Mouse (Mus musculus): Measurements from ENCODE around the gene Zfp217.
"Not testable (repeated sequence)": the region's sequence is repeated elsewhere in the genome, so short reads cannot be mapped to it uniquely, and the experiment has no call there.

Zfp217 gene

DNA sequence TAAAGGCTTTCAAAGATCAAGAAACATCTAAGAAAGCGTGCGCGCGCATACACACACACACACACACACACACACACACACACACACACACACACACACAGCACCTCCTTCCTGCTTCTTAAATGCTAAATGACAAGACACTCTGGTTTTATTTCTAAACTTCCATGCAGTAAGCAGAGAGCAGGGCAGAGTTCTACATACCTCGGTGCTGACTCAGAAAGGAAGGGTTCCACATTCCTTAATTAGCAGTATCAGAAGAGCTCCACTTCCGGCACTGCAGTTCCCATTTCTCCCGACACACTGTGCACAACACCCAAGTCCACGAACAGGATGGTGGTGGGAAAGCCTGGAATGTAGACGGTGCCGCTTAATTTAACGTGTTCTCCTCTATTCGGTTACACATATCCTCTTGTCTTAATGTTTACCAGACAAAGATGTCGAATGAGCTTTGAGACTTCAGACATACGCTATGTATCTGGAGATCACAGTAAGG lies at the start of gene Zfp217:
Zfp217 (minus strand) TSS at position 443 of the 493 bp plus-strand sequence.
- peak; percentile 57 for DNase-seq (ENCODE audit: low read depth)

- peak; percentile 66 for DNase-seq (ENCODE audit: low read depth)
Measured at GRCm38 (mm10) chr2:170195542-170196089, 47.7 kb upstream of the Zfp217 start.

DNA sequence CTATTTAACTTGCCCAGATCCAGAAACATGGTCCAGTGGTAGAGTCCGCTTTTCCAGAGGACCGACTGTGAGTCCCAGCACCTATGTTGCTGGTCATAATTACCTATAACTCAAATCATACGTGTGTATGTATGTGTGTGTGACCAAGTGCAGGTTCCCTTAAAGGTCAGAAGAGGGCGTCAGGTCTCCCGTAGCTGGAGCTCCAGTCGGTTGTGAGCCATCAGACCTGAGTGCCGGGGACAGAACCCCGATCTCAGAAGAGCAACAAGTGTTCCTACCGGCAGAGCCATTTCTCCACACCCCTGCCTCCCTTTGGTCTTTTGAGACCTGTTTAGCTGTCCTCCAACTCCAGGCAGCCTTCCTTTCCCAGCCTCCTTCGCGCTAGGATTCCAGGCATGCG lies 46.9 kb upstream of the Zfp217 start:
- DNase-seq (ENCODE audit: low read depth) = no peak

GRCm38 (mm10) chr2:170193850-170194249 lies 45.9 kb upstream of the Zfp217 start:
- DNase-seq (ENCODE audit: low read depth) = peak; percentile 79

- peak; percentile 98 for DNase-seq (ENCODE audit: low read depth)
Measured at GRCm38 (mm10) chr2:170193211-170193610, 45.3 kb upstream of the Zfp217 start.

- DNase-seq (ENCODE audit: low read depth) = peak; percentile 92
Measured at GRCm38 (mm10) chr2:170192731-170193149, 44.8 kb upstream of the Zfp217 start.

DNA sequence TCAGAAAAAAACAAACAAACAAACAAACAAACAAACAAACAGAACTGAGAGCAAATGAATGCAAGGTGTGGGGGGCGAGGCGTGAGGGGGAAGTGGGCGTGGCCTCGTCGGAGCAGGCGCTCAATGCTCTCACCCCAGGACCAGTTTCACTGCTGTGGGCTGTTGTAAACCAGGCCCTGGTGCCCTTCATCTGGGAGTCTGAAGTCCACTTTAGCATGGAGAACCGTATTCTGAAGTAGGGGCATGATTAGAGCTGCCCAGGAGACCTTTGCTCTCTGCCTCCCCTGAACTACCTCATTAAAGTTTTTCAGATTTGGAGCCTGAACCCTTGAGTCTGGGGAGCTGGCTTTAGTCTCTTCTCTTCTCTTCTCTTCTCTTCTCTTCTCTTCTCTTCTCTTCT lies 40.8 kb upstream of the Zfp217 start:
- no peak for DNase-seq (ENCODE audit: low read depth)

GRCm38 (mm10) chr2:170185137-170185837 lies 37.4 kb upstream of the Zfp217 start:
- peak; percentile 68 for DNase-seq (ENCODE audit: low read depth)

DNA sequence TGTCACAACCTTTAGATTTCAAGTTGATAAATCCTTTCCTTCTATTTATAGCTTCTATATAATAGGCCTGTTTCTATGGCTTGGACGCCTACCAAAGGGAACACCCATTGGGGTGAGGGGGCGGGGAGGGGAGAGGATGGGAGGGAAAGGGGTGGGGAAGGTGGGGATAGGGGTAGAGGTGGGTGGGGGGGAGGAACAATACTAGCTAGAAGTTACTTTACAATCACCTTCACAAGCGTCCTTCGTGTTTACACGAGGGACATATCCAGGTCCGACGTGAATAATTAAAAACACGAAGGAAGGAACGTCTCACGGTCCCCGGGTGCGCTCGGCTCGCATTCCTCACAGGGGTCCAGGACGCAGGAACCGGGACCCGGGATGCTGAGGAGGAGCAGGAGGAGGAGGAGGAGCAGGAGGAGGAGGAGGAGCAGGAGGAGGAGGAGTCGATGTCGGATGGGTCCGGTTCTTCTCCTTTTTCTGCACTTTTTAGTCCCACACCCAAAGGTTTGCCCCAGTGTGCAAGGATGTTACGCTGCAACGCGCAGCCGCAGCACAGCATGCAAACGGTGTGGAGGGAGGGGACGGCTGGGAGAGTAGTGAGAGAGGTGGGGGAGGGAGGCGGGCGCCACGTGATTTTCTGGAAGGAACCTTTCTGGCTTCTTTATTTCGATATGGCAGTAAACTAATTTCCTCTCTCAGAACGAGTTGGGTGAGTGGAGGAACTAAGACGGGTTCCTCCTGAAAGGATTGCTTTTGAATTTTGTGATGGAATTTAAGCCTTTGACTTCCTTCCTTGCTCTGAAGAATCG lies 36.5 kb upstream of the Zfp217 start:
- peak; percentile 98 for DNase-seq (ENCODE audit: low read depth)

DNA sequence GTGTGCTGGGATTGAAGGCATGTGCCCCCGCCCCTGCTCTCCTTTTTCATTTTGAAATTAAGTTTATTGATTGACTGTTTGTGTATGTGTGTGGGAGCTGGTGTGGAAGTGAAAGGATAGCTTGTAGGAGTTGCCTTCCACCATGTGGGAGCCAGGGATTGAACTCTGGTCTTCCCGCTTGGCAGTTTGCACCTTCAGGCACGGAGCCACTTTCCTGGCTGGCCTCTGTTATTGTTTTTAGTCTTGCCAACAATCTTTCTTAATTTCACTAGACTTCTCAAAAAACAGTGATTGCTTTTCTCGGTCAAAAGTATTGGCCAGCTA lies 35.9 kb upstream of the Zfp217 start:
- DNase-seq (ENCODE audit: low read depth) = no peak

DNA sequence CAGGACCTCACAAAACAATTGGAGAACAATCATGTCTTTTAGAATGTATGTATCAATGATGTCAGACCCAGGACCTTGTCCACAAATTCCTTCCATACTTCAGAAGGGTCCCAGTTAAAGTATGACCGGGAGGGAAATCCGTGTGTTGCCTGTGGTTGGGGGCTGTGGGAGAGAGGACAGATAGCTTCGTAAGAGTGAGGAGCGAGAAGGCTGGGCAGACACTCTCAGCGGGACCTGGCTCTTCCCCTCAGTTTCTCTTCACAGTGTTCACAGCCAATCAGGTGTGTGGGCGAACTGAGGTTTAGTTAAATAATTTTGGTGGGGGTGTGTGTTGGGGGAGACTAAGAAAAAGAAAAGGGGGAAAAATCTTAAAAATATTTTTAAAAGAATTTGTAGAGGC lies 34.0 kb upstream of the Zfp217 start:
- no peak for DNase-seq (ENCODE audit: low read depth)

- not testable (repeated sequence) for DNase-seq (ENCODE audit: low read depth)
Measured at GRCm38 (mm10) chr2:170180769-170181168, 32.9 kb upstream of the Zfp217 start.

DNA sequence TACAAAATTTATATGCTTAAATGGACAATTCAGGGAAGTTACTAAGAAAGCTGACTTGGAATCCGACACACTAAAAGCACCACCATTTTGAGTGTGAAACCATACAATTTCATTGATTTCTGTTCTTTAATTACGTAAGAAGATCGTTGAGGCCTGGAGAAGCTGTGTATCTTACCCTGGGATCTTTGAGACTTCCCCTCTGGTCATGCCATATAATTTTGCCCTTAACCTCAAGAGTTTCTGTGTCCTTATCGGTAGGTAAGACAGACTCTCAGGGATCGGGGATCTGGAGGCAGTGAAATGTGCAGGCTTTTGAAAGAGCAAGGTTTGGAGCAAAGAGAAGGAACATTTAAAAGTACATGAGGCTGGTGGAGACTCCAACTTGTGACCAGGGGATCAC lies 31.4 kb upstream of the Zfp217 start:
- DNase-seq (ENCODE audit: low read depth) = peak; percentile 41

DNA sequence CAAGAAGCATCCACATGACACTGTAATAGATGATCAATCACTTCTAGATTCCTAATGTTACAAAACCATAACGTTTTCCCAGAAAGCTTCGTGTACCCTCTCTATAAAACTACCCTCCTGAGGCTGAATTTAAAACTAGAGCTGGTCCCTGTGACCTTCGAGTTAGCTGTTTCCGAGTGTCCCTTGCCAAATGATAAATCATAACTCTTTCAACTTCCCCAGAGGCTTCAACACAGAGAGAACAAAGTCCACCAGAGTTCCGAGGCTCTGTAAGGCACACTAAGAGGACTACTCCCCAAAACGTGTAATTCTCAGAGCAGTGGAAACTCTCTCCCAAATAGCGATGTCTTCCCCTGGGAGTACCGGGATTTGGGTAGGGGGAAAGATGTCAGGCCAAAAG lies 29.4 kb upstream of the Zfp217 start:
- no peak for DNase-seq (ENCODE audit: low read depth)

DNA sequence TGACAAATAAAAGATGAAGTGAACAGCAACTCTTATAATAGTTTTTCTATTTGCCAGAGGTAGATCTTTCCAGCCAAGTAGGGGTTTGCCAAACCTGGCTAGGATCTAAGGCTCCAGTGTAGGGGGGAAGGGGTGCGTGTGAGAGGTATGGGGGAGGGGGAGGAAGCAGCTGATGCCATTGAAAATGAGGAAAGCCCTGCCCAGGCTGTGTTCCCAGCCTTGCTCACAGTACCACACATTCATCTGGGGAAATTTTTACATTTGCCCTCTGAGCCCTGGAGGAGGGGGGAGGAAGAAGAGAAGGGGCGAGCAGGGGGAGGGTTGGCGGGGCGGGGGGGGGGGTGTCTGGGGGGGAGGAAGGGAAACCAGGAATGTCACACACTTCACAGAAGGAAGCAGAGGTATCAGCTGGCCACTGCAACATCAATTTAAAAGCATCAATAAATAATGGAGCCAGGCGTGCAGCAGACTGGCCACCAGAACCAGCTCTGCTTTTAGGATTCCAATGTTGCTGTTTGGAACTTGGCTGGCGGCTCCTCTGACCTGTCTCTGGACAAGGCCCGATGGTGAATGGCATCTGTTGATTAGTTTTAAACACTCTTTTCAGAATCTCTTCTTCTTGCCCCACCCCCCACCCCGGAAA lies 28.5 kb upstream of the Zfp217 start:
- no peak for DNase-seq (ENCODE audit: low read depth)

DNA sequence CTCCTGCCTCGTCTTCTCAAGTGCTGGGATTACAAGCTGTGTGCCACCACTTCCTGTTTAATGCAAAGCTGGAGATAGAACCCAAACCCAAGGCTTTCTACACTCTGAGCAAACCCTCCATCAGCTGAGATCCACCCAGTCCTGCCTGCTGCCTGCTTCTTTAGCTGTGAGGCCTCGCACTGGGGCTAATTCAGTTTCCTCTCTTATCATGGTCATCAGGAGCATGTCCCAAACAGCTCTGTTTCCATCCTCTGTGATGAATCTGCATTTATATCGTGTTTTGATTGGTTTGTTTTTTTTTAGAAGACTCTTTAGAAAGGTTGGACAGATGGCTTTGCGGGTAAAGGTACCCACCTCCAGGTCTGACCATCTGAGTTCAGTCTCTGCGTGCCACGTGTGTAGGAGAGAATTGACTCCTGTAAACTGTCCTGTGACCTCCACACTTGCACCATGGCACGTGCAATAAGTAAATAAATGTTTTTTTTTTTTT lies 27.8 kb upstream of the Zfp217 start:
- DNase-seq (ENCODE audit: low read depth) = peak; percentile 91

DNA sequence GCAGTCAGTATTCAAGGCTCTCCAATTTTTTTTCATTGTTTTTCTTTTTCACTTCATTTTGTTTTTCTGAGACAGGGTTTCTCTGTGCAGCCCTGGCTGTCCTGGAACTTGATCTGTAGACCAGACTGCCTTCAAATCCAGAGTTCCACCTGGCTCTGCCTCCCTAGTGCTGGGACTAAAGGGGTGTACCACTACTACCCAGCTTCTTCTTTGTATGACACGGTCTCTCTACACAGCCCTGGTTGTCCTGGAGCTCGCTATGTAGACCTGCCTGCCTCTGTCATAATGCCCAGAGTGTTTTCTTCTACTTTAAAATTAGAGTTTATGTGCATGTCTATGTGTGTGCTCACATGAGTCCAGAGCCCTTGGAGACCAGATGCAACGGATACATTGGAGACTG lies 27.3 kb upstream of the Zfp217 start:
- no peak for DNase-seq (ENCODE audit: low read depth)

GRCm38 (mm10) chr2:170169062-170169461 lies 21.2 kb upstream of the Zfp217 start:
- DNase-seq (ENCODE audit: low read depth) = peak; percentile 84

DNA sequence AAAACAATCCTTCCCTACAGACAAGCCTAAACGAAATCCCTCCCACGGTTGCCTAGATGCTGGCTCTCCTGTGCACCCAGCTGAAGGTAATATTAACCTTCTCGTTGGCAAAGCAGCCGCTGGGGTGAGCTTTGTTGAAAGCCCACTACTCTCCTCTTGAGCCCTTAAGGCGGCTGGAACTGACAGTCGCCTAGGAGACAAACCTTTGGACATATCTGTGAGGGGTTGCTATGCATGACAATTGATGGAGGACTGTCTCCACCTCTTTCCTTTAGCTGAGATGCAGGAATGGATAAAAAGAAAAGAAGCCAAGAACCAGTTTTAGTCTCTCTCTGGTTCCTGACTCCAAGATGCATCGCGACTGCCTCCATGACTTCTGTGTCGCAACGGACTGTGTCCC lies 17.7 kb upstream of the Zfp217 start:
- DNase-seq (ENCODE audit: low read depth) = no peak

GRCm38 (mm10) chr2:170163671-170164462 lies 16.0 kb upstream of the Zfp217 start:
- peak; percentile 44 for DNase-seq (ENCODE audit: low read depth)

DNA sequence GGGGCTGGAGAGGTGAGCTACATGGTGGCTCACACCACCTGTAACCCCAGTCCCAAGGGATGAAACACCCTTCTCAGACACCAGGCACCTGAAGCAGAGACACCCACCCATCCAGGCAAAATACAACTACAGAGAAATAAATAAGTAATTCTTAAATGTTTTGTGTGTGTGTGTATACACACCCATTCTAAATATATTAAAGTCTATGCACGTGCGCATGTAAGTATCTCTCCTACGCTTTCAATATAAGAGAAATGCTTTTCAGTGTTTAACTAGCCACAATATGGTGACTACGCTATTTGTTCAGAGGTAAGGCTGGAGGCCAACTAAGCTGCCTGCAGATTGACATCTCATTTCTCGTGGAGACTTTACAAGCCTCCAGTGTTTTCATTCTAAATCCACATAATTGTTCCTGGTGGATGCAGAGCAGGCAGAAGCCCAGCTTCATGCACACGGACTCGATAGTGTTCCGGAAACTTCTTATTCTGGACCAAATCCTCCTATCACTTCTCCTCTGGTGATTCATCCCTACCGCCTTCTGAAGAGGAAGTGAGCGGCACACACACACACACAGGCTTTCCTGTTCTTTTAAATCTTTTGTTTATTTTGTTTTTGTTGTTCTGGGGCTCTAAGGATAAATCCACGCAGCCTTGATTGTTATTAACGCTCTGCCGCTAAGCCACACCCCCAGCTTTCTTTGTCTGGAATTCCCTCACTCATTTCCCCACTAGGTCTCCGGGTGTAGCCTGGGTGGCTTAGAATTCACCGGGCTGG lies 12.1 kb upstream of the Zfp217 start:
- peak; percentile 82 for DNase-seq (ENCODE audit: low read depth)

All from 416B (cell line).